Mouse (Mus musculus): ENCODE results near the gene Gdpd5. TPM values are rescaled to one million over a fixed set of nuclear protein-coding genes. Genes with fewer than 3 reads are reported as not detected.

Gdpd5 gene
- polyA plus RNA-seq, 1 experiment, result 14.3 TPM

- 85% methylated on average over 14 of the region's 14 CpGs for WGBS
- no peak for DNase-seq (ENCODE audit: low read depth, low spot score)
Measured at GRCm38 (mm10) chr7:99432248-99432647, 51.0 kb downstream of the Gdpd5 start.

- WGBS, result 88% methylated on average over 6 of the region's 6 CpGs
- DNase-seq (ENCODE audit: low read depth, low spot score), result no peak
Measured at GRCm38 (mm10) chr7:99432863-99433262, 51.6 kb downstream of the Gdpd5 start.

- WGBS, result 43% methylated on average over 12 of the region's 12 CpGs
- no peak for DNase-seq (ENCODE audit: low read depth, low spot score)
Measured at GRCm38 (mm10) chr7:99434672-99435250, 53.5 kb downstream of the Gdpd5 start.

GRCm38 (mm10) chr7:99436530-99436929, 55.3 kb downstream of the Gdpd5 start:
- 79% methylated on average over 4 of the region's 4 CpGs for WGBS
- no peak for DNase-seq (ENCODE audit: low read depth, low spot score)

- no peak for DNase-seq (ENCODE audit: low read depth, low spot score)
- WGBS, result 82% methylated on average over 10 of the region's 10 CpGs
Measured at GRCm38 (mm10) chr7:99438881-99439280, 57.7 kb downstream of the Gdpd5 start.

GRCm38 (mm10) chr7:99441534-99442072, 60.4 kb downstream of the Gdpd5 start:
- 21% methylated on average over 6 of the region's 6 CpGs for WGBS
- peak; percentile 37 for DNase-seq (ENCODE audit: low read depth, low spot score)

GRCm38 (mm10) chr7:99443164-99443563, 62.0 kb downstream of the Gdpd5 start:
- DNase-seq (ENCODE audit: low read depth, low spot score), result no peak
- whole genome bisulfite sequencing, result 79% methylated on average over 5 of the region's 5 CpGs

GRCm38 (mm10) chr7:99444012-99444411, 62.8 kb downstream of the Gdpd5 start:
- DNase-seq (ENCODE audit: low read depth, low spot score), result no peak

GRCm38 (mm10) chr7:99445833-99446232, 64.6 kb downstream of the Gdpd5 start:
- 94% methylated on average over 2 of the region's 2 CpGs for WGBS
- no peak for DNase-seq (ENCODE audit: low read depth, low spot score)

More at GRCm38 (mm10) chr7:99444012-99444411, 62.8 kb downstream of the Gdpd5 start:
- WGBS, result 52% methylated on average over 6 of the region's 6 CpGs

GRCm38 (mm10) chr7:99447323-99447722, 66.1 kb downstream of the Gdpd5 start:
- WGBS, result 95% methylated on average over 5 of the region's 5 CpGs
- no peak for DNase-seq (ENCODE audit: low read depth, low spot score)

- no peak for DNase-seq (ENCODE audit: low read depth, low spot score)
- 61% methylated on average over 5 of the region's 5 CpGs for WGBS
Measured at GRCm38 (mm10) chr7:99448619-99449018, 67.4 kb downstream of the Gdpd5 start.

GRCm38 (mm10) chr7:99449063-99449462, 67.8 kb downstream of the Gdpd5 start:
- DNase-seq (ENCODE audit: low read depth, low spot score), result no peak
- 55% methylated on average over 8 of the region's 8 CpGs for WGBS

- 74% methylated on average over 3 of the region's 3 CpGs for WGBS
- DNase-seq (ENCODE audit: low read depth, low spot score), result no peak
Measured at GRCm38 (mm10) chr7:99449751-99450150, 68.5 kb downstream of the Gdpd5 start.

GRCm38 (mm10) chr7:99450703-99451102, 69.5 kb downstream of the Gdpd5 start:
- DNase-seq (ENCODE audit: low read depth, low spot score), result peak; percentile 60
- 2% methylated on average over 3 of the region's 3 CpGs for WGBS

- WGBS, result 80% methylated on average over 7 of the region's 7 CpGs
- DNase-seq (ENCODE audit: low read depth, low spot score), result no peak
Measured at GRCm38 (mm10) chr7:99452859-99453258, 71.6 kb downstream of the Gdpd5 start.

- DNase-seq (ENCODE audit: low read depth, low spot score), result no peak
- WGBS, result 68% methylated on average over 4 of the region's 4 CpGs
Measured at GRCm38 (mm10) chr7:99454044-99454443, 72.8 kb downstream of the Gdpd5 start.

GRCm38 (mm10) chr7:99458849-99459248, 77.6 kb downstream of the Gdpd5 start:
- WGBS, result 95% methylated on average over 8 of the region's 8 CpGs
- no peak for DNase-seq (ENCODE audit: low read depth, low spot score)

- no peak for DNase-seq (ENCODE audit: low read depth, low spot score)
- WGBS, result 87% methylated on average over 15 of the region's 15 CpGs
Measured at GRCm38 (mm10) chr7:99459888-99460652, 78.9 kb downstream of the Gdpd5 start.

- no peak for DNase-seq (ENCODE audit: low read depth, low spot score)
- WGBS, result 88% methylated on average over 2 of the region's 2 CpGs
Measured at GRCm38 (mm10) chr7:99463120-99463519, 81.9 kb downstream of the Gdpd5 start.

GRCm38 (mm10) chr7:99465811-99466210, 84.6 kb downstream of the Gdpd5 start, which contains the start of gene Klhl35:
Gene Klhl35, plus strand, starts transcription at chr7:99466004.
- no peak for DNase-seq (ENCODE audit: low read depth, low spot score)
- 38% methylated on average over 8 of the region's 8 CpGs for WGBS

- 21% methylated on average over 11 of the region's 11 CpGs for WGBS
- DNase-seq (ENCODE audit: low read depth, low spot score), result no peak
Measured at GRCm38 (mm10) chr7:99467916-99468282, 86.7 kb downstream of the Gdpd5 start.
